Mouse (Mus musculus) fibroblast of lung, adult 2 months (primary cell): ENCODE results near the gene Gm17949.
A peak's percentile ranks its signal among the peaks of the same experiment; 100 is the strongest.

Experiments used
- DNase-seq: peaks from one replicate; pipeline ENCODE4 v3.0.0-alpha.2; 2011; ENCODE audit warnings: low read depth

Gene Gm17949

DNA sequence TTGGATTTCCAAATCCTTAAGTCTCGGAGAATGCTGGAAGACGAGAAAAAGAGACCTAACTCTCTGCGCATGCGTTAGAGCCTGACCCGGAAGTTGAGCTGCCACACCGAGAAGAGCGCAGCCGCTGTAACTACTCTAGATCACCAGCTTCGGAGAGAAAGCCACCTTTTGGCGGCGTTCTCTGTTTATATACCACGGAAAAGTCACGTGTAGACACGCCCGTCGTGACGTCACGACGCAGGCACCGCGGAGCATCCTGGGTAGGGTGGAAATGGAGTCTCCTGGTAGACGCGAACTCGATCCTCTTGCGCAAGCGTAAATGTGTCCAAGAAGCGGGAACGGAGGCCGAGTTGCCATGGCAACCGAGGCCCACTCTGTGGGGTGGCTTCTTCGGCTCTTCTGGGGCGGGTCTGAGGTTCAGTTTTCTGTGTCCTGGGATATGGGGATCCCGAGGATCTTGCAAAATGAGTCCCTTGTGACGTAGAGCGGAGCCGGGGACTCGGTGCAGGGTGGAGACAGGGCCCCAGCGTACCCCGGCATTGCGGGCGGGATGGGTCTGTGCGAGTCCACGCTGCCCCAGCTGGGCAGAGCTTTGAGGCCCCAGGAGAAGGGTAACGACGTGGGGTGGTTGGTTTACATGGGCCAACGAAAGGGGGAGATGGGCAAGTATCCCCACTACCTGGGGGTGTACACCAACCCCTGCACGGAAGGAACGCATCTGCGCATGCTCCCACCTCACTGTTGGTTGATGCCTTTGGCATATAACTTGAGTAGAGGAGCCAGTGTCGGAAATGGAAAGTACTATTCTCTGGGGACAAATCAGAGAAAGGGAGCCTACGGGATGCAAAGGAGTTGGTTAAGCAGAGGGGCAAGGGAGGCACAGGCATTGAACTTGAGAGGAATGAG is at the start of gene Gm17949, which contains the start of gene Gtf2f1:
Gene Gm17949 (plus strand): TSS at position 234 of the 906 bp plus-strand sequence.
Gene Gtf2f1 (minus strand): TSS at position 53 of the 906 bp plus-strand sequence.
- DNase-seq: peak; percentile 99

DNA sequence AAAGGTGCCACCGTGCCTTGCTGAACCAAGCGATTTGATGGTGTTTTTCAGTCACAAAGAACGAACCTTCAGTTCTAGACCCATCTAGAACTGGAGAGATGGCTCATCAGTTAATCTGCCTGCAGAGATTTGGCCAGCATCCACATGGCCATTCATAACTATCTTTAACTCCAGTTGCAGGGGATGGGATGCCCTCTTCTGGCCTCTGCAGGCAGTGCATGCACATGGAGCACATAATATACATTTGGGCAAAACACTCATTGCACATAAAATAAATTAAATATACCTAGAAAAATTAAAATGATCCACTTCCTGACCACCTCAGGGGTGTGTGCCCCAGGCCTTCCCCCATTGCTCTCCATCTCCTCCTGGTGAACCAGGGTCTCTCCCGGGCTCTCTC is 49.4 kb upstream of the Gm17949 start:
- DNase-seq: no peak

DNA sequence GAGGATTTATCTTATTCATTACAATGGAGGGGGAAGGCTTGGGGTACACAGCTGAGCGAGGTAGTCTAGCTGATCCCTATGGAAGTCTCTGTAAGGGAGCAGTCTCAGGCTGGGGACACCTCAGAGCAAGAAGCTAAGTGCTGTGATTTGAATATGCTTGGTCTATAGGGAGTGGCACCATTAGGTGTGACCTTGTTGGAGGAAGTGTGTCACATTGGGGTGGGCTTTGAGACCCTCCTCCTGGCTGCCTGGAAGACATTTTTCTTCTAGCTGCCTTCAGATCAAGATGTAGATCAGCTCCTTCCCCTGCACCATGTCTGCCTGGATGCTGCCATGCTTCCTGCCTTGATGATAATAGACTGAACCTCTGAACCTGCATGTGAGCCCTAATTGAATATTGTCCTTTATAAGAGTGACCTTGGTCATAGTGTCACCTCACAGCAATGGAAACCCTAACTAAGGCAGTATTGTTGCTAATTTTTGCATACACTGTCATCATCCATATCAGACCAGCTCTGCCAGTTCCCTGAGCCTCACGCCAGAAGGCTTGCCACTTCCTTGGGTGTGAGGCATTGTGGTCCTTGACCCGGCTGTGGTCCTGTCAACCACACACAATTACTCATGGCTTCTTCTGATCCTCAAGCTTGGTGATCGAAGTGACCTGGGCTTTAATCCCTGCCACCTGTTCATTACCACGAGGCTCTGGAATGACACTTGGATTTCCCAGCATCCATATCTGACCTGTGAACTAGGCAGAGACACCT is 48.4 kb upstream of the Gm17949 start:
- no peak for DNase-seq

DNA sequence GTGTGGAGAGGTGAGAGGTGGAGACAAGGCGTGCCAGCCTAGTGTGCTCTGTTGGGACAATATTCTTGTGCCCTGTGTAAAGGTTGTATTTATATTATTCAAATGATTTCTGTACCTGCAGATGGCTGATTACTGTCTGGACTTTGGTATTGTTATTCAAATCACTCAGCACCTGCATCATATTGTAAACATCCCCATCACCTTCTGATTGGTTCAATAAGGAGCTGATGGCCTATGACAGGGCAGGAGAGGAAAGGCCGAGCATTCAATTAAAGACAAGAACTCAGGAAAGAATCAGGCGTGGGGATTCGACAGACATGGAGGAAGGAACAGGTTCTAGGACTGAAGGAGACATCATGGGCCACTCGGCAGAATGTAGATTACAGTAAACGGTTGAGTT is 47.6 kb upstream of the Gm17949 start:
- no peak for DNase-seq

DNA sequence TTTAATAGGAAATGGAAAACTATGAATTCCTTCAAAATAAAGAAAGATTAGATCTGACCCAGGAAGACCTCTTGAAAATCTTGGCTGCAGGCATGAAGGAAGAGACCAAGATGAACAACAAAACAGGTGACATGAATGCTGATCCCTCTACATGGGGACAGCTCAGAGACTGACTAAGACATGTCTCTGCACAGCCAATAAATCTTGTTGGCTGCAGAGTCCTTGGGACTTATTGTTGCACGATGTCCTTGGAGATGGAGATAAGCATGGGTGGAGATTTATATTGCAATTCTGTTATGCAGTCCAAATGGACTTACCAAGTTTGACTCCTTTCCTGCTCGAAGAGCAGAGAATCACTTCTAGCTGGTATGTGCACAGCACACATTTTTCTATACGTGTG is 41.9 kb upstream of the Gm17949 start:
- DNase-seq: no peak

DNA sequence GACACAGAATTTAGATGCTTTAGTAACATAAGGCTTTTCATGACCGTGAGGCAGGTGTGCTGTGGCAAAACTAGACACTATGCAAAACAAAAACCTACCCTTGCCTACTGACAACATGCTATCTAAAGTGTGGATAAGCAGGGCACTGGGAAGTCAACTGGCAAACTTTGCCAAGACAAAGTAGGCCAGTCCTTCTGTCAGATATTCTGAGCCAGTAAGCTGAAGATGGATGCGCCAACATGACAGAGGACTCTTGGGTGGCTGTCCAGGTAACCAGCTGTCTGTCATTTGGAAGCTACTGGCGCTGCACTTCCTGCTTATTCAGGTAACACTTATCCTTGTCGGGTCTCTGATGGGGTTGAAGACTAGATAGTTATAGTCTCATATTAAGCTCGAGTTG is 41.2 kb upstream of the Gm17949 start:
- DNase-seq: no peak

DNA sequence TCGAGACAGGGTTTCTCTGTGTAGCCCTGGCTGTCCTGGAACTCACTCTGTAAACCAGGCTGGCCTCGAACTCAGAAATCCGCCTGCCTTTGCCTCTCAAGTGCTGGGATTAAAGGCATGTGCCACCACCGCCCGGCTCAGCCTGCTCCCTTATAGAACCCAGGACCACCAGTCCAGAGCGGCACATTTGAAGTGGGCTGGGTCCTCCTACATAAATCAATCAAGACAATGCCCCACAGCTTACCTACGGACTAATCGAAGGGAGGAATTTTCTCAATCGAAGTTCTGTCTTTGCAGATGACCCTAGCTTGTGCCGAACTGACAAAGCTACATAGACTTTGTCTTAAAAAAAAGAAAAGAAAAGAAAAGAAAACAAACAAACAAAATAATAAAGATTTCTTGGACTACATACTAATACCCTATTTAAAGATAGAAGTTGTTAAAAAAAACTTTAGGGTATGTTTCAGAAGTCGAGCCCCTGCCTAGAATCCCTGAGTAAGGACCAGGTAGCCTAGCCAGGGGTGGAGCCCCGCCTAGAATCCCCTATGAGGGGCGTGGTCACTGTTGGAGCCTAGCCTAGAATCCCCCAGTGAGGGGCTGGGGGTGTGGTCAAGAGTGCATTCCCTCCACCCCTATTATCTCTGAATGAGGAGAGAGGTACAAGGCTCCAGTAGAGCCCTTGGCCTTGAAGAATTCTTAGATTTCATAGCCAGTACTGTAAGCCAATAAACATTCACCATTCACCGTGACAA is 37.1 kb upstream of the Gm17949 start:
- DNase-seq: no peak

DNA sequence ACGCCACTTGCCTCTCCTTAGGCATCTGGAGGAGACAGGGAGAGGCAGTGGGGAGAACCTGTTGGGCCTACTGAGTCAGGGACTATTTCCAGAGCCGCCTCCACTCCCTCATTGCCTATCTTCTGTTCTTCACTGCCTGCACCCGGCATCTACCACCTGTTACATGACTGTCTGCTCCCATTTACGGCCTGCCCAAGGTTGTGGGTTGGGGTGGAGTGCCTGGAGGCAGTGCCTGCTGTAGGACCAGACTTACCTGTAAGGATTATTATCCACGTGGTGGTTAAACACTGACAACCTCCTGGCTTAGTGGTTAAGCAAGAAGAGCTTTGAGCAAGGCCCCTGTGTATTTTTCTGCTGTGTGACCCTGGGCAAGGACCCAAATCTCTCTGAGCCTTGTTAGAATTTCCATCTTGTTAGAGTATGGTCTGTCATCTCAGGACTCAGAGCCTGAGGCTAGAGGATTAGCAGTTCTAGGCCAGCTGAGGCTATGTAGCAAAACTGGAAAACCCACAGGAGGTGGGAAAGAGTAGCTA is 36.5 kb upstream of the Gm17949 start:
- no peak for DNase-seq

DNA sequence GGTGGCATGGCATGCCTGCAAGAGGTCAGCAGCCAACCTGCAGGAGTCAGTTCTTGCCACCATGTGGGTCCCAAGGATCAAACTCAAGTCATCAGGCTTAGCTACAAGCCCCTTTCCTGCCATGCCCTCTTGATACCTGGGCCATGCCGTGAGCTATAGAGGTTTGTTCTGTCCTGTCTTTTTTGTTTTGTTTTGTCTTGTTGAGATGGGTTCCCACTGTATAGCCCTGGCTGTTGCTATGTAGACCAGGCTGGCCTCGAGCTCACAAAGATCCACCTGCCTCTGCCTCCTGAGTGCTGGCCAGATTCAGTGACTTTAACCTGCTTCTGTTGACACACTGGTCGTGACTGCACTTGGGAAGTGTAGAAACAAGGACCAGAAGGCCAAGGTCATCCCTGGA is 35.9 kb upstream of the Gm17949 start:
- DNase-seq: no peak

DNA sequence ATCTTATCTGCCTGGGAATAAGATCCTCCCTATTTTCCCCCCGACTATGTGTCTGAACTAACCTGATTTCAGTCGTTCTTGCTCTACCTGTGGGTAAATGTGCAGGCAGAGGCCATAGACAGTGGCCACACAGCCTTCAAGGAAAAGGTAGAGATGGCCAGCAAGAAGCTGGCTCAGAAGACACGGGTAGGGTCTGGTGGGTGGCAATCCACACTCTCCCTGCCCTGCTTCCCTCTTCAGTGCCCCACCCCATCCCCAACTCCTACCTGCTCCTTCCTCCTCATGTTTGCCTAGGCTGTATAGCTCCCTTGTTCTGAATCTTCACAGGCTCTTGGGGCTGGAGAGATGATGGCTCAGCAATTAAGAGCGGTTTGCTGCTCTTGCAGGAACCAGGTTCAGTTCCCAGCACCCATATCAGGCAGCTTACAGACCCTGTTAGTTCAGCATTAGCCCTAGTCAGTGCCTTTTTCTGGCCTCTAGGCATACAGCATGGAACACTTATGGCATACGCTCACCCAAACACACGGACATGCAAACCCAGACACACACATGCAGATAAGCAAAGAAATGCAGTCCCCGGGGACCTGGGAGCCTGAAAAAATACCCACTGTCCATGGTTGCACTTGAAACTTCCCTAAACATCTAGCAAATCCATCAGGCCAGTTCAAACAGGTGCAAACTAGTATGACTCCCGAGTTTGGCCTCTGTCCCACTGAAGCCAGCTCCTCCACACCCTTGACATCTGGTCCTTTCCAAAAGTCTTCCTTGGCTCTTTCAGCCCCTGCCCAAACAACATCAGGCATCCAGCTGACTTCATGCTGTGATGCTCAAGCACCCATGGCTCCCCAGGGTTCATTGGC is 34.5 kb upstream of the Gm17949 start:
- no peak for DNase-seq

DNA sequence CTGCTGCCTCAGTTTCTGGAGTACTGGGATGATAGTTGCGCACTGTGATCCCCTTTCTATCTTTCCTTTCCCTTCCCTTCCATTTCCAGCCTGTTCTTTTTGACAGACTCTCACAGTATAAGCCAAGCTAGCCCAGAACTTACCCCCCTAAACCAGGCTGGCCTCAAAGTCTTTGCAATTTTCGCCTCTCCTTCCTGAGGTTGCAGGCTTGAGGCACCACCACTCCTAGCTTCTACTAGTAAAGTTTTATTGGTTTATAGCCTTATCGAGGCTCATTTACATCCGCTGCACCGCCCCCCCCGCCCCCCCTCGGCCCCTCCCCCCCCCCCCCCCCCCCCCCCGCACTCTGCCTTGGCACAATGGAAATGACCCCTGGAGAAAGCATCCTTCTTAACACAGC is 31.7 kb upstream of the Gm17949 start:
- DNase-seq: no peak

DNA sequence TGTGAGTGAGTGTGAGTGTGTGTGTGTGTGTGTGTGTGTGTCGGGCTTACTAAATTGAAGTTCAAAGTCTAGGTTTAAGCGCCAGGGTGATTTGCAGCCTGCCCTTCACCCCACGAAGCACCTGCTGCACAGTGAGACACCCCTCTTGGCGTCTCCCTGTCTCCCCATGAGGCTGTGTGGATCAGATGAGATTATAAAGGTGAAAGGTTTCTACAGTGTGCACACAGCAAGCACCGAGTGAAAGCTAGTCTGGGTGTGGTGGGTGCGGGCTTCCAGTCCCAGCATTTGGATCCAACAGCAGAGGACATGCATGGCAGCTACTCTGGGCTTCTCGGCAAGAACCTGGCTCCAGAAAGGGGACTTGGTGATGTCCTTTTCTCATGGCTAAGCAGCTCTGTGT is 30.2 kb upstream of the Gm17949 start:
- no peak for DNase-seq

DNA sequence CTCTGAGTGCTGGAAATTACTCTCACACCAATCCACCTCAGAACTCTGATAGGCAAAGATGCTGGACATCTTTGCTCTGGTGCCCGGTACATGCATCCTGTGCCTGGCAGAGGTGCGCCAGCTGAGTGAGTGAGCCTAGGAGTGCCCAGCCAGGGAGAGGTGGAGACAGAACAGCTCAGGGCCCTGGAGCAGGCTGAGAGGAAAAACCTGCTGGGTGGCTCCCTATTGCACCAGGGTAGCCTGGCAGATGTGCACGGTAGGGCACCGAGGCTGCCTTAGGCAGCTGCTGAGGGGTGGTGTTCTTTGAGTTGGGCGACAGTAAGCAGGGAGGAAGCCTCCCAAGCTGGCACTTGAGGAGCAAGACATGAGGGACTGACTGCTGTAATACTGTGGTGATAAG is 29.3 kb upstream of the Gm17949 start, which contains the start of gene Acer1:
Gene Acer1 (minus strand): TSS at position 114 of the 400 bp plus-strand sequence.
- no peak for DNase-seq

DNA sequence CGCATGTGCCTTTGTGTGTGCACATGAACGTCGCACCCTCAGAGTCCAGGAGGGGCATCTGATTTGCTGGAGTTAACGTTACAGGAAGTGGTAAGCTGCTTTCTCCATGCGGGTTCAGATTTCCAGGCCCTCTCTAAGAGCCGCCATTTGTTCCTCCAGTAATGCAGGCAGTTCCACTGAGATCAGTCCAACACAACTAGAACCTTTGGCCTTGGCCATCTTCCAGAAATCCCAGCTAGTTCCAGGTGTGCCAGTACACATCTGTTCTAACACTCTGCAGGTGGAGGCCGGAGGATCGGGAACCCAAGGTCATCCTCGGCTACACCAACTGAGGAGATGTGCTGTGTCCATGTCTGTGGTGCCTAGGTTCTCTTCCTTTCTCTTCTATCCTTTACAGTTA is 26.4 kb upstream of the Gm17949 start:
- DNase-seq: no peak

DNA sequence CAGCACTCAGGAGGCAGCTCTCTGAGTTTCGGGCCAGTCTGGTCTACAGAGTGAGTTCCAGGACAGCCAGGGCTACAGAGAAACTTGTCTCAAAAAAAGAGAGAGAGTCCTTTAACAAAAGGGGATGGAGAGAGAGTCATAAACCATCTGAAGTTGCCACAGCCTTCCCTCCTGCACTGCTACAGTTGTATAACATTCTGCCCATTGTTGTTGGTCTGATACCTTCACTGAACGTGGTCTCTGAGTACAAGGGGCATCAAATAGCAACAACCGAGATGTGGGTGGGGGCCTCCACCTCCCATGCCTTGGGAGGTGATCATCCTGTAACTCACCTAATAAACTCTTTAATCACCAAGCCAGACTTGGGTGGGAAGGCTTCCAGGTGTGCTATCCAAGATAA is 25.6 kb upstream of the Gm17949 start:
- DNase-seq: no peak

DNA sequence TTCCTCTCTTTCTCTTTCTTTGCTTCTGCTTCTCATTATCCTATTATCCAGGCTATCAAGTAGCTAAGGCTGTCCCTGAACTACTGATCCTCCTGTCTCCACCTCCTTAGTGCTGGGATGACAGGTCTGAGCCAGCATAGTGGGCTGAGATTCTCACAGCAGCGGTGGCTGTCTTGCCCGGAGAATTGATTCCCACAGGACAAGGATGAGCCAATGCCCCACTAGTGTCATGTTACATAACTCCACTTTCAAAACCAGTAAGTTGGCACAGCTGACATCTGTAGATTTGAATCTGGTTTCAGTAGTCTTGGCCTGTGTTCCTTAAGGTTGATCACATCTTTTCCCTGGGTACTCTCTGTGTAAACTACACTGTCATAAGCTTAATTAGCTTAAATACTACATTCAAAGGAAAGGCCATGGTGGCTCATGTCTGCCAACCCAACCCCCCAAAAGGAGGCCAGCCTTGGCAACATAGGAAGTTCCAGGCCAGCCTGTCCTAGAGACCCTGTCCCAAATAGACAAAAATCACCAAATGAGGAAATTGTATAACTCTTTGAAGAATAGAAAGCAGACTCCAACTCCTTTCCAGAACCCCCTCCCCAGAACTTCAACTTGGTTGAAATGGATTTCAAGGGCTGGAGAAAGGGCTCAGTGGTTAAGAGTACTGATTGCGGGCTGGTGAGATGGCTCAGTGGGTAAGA is 25.0 kb upstream of the Gm17949 start:
- no peak for DNase-seq

DNA sequence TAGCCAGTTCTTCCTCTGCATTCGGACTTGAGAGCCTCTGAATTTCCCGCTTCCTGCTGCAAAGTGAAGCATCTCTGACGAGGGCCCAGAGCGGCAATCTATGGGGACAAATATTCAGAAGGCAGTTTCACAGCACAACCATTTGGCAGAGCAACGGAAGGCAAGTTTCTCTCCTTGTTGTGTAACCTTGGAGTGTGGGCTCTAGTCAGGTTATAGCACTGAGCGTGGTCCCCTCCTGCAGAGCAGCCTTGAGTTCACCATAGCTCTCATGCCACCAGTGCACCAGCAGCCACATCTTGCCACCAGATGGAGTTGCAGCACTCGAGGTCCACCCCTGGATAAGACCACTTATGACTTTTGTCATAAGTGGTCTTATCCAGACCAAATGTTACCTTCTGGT is 22.8 kb upstream of the Gm17949 start:
- DNase-seq: no peak

DNA sequence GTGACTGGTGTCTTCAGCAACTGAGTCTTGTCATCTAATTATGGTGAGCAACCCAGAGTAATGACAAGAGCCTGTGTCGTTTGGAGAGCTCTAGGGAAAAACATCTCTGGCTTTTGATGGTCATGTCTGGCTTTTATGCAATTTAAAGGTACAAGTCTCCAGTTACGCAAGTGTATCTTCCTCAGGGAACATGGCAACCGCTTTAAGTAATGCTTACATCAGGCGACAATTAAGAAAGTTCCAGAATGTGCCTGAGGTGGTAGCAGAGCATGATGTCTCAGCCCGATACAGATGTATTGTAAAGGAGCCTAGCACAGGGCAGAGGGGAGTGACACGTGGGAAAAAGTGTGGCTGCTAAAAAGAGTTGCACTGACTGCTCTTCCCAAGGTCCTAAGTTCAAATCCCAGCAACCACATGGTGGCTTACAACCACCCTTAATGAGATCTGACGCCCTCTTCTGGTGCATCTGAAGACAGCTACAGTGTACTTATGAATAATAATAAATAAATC is 22.3 kb upstream of the Gm17949 start:
- no peak for DNase-seq

DNA sequence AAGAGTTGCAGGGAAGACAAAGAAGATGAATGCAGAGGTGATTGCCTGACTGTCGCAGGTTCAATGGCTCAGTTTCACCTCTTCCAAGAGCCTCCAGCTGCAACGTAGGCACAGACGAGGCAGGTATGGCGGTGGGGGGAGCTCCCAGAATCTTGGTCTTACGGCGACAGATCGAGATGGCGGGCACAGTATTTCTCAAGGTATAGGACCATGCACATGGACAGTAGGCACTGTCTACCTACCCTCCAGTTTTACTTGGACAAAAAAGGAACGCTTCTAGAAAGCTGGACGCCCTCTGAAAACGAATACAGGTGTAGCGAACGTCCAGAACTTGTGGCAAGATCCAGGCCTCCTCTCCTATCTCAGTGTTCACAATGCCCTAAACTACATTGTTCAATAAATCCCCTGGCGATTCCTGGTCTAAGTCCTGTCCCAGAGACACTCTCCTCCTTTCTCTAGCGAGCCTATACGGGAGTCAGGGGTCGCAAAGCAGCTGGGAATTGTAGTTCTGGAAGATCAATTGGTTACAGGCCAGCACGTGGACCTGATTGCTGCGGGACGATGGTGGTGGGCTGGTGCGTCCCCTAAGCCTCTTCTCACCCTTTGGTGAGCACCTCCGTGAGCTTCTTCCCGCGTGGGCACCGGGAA is 21.7 kb upstream of the Gm17949 start:
- DNase-seq: no peak
